Mouse (Mus musculus) layer of hippocampus, postnatal 25 days (tissue): ENCODE measurements around the gene Itpripl2. TPM values are rescaled to one million over a fixed set of nuclear protein-coding genes. Genes with fewer than 3 reads are reported as not detected.

Experiments used
- DNase-seq, 2 experiments: peaks; one replicate each; pipeline ENCODE4 v3.0.0; 2022; ENCODE audit warnings: mixed read lengths in 2 of 2, low spot score in 1 of 2; ENCODE audit errors: extremely low spot score in 1 of 2
- total RNA-seq, 2 experiments: library from RNA; stranded (reverse); gene quantifications; 2 replicates each; pipeline ENCODE4 v1.2.3; 2021

Itpripl2 gene
- total RNA-seq, 2 experiments from 2014 or later: 2.9 to 3.2 TPM

- no peak for DNase-seq
These were observed 1.8 kb downstream of the Itpripl2 start for GRCm38 (mm10) chr7:118489706-118490665.

GRCm38 (mm10) chr7:118488060-118488664 lies 3.6 kb downstream of the Itpripl2 start:
- no peak for DNase-seq

- no peak for DNase-seq
These were observed 4.9 kb downstream of the Itpripl2 start for GRCm38 (mm10) chr7:118486917-118487316.

GRCm38 (mm10) chr7:118483996-118484395 lies 7.8 kb downstream of the Itpripl2 start:
- no peak for DNase-seq

- DNase-seq: no peak
These were observed 9.8 kb downstream of the Itpripl2 start for GRCm38 (mm10) chr7:118482001-118482400.

GRCm38 (mm10) chr7:118481047-118481810 lies 10.5 kb downstream of the Itpripl2 start:
- no peak for DNase-seq

- no peak for DNase-seq
These were observed 11.5 kb downstream of the Itpripl2 start for GRCm38 (mm10) chr7:118480160-118480709.

GRCm38 (mm10) chr7:118478835-118479312 lies 12.9 kb downstream of the Itpripl2 start:
- no peak for DNase-seq

GRCm38 (mm10) chr7:118476428-118476827 lies 15.3 kb downstream of the Itpripl2 start:
- DNase-seq: no peak

- no peak for DNase-seq
These were observed 16.6 kb downstream of the Itpripl2 start for GRCm38 (mm10) chr7:118475008-118475705.

GRCm38 (mm10) chr7:118472886-118473285 lies 18.9 kb downstream of the Itpripl2 start:
- DNase-seq: no peak

GRCm38 (mm10) chr7:118468060-118468459 lies 23.7 kb downstream of the Itpripl2 start:
- DNase-seq: no peak

GRCm38 (mm10) chr7:118464432-118464831 lies 27.3 kb downstream of the Itpripl2 start:
- DNase-seq: no peak

GRCm38 (mm10) chr7:118462818-118463762 lies 28.7 kb downstream of the Itpripl2 start:
- no peak for DNase-seq

- no peak for DNase-seq
These were observed 30.2 kb downstream of the Itpripl2 start for GRCm38 (mm10) chr7:118461400-118462136.

- no peak for DNase-seq
These were observed 38.1 kb downstream of the Itpripl2 start for GRCm38 (mm10) chr7:118453722-118454121.

- DNase-seq: no peak
These were observed 38.8 kb downstream of the Itpripl2 start for GRCm38 (mm10) chr7:118452940-118453339.
